Mouse (Mus musculus) hindbrain, embryonic 14.5 days (tissue): Measurements from ENCODE around the gene Tssk2. TPM values are rescaled to one million over a fixed set of nuclear protein-coding genes. Genes with fewer than 3 reads are reported as not detected.

ENCODE experiments used
- ATAC-seq: fragments of 200-750 bp; cut with Nextera tagmentation; 2 replicates; pipeline ENCODE4 v1.8.0; 2017; ENCODE audit warnings: moderate number of reproducible peaks, mild to moderate bottlenecking, moderate TSS enrichment, moderate library complexity; ENCODE audit not compliant: low FRiP score
- DNase-seq: peaks from one replicate; pipeline ENCODE4 v3.0.0-alpha.2; 2015; ENCODE audit warnings: low spot score
- H3K27ac ChIP-seq: fragments of 300-500 bp; sonication (generic); 2 replicates; pipeline ENCODE4 v1.5.1; 2014; ENCODE audit warnings: mild to moderate bottlenecking, moderate library complexity
- H3K27me3 ChIP-seq: fragments of 300-500 bp; sonication (generic); 2 replicates; pipeline ENCODE4 v1.6.1; 2014; ENCODE audit warnings: mild to moderate bottlenecking, low read length, mixed read lengths; ENCODE audit not compliant: control insufficient read depth, insufficient read depth
- H3K36me3 ChIP-seq: fragments of 300-500 bp; sonication (generic); replicated peaks from 2 replicates; pipeline ENCODE4 v1.6.1; 2014; ENCODE audit not compliant: control insufficient read depth, insufficient read depth
- H3K4me1 ChIP-seq: fragments of 300-500 bp; sonication (generic); replicated peaks from 2 replicates; pipeline ENCODE4 v1.6.1; 2014; ENCODE audit warnings: antibody characterized with exemption, low read length, mixed read lengths; ENCODE audit not compliant: control insufficient read depth, insufficient read depth
- H3K4me2 ChIP-seq: fragments of 300-500 bp; sonication (generic); replicated peaks from 2 replicates; pipeline ENCODE4 v1.6.1; 2014; ENCODE audit warnings: mild to moderate bottlenecking, moderate library complexity
- H3K4me3 ChIP-seq: fragments of 300-500 bp; sonication (generic); replicated peaks from 2 replicates; pipeline ENCODE4 v1.5.1; 2014; ENCODE audit warnings: mild to moderate bottlenecking, low read length
- H3K9ac ChIP-seq: fragments of 300-500 bp; sonication (generic); 2 replicates; pipeline ENCODE4 v1.6.1; 2014
- H3K9me3 ChIP-seq: fragments of 300-500 bp; sonication (generic); 2 replicates; pipeline ENCODE4 v1.6.1; 2016; ENCODE audit warnings: low read length; ENCODE audit not compliant: control insufficient read depth
- WGBS: fragments of 180-500 bp; shearing (Covaris S2); extraction: QIAGEN DNeasy Blood & Tissue Kit; methylation state at CpG from one replicate; pipeline ENCODE4 v1.1.7; 2014; 5-methylcytosine and 5-hydroxymethylcytosine counted together
- polyA plus RNA-seq: library from polyadenylated mRNA; unstranded; fragments of >200 nt; fragmentation: Nextera tagmentation; extraction: Ambion mirVana; gene quantifications from 2 replicates; pipeline ENCODE4 v1.2.1, GENCODE M21; 2014

Tssk2 gene
- polyA plus RNA-seq, 1 experiment from 2014 or later = not detected

DNA sequence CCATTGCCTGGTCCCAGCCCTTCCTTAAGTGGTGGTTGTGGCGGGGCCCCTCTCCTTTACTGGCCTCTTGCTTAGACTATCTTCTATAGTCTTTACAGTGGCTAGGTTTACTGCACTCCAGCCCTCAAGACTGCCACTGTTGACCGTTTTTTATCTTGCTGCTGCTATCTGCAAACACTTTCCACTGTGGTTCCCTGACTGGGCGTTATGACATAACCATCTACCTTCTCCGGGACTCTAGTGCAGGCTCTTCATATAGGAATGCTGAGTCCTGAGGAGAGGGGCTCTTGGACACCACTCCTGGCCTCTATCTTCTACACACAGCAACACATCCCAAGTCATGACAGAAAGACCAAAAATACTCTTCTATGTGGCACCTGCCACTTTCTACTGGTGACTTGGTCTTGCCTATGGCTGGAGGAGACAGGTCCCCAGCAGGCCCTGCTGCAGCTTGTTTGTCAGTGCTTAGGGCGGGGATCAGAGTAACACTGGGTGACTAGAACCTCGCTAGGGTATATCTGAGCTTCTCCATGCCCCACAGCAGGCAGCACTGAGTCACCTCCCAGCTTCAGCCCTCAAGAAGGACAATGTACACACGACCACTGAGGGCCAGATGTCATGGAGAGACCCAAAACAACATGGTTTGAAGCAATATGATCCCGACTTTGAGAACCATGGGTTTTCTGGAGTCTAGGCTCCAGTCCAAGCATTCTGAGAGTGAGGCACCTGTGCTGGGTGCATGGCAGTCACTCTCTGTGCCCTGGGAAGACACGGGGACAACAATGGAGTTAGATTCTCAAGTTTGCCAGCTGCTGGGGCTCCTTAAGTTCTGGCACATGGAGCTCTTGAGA, 35.4 kb downstream of the Tssk2 start:
- WGBS = 74% methylated on average over 9 of the region's 9 CpGs
- DNase-seq (no peak), ATAC-seq (no peak)
- no peak overlapping the region for H3K9ac ChIP-seq
- no peaks in the 10 kb centered on the region for H3K9me3 ChIP-seq
- H3K4me1 ChIP-seq = 0 out of 2 replicates have a peak, but pooled peaks cover 1% of the 10 kb centered on the region
- H3K36me3 ChIP-seq = no peaks in the 10 kb centered on the region
- no peak overlapping the region for H3K4me3 ChIP-seq
- no peak overlapping the region for H3K27ac ChIP-seq
- no peak overlapping the region for H3K4me2 ChIP-seq
- no peaks in the 10 kb centered on the region for H3K27me3 ChIP-seq

DNA sequence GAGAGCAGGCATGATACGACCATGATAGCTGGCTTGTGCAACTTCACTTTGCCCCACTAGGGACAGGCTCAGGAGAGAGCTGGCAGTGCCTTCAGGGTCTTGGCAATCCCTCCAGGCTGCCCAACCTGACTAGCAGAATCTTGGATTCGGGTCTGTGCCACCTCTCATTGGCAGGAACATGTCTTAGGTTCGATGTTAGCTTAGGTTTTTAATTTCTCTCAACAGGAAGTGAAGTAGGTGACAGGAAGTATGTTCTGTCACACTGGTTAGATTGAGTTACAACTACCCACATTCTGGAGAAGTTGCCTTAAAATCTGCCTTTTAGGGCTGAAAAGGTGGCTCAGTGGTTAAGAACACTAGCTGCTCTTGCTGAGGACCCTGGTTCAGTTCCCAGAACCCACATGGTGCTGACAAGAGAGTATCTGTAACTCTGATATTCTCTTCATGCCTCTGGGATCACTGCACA, 36.0 kb downstream of the Tssk2 start:
- Histone ChIP-seq H3K4me2 (no peak overlapping the region), H3K27ac (no peak overlapping the region), H3K36me3 (no peaks in the 10 kb centered on the region), H3K4me3 (no peak overlapping the region), H3K27me3 (no peaks in the 10 kb centered on the region), H3K9ac (no peak overlapping the region), H3K9me3 (no peaks in the 10 kb centered on the region), H3K4me1 (no peaks in the 10 kb centered on the region)
- no peak for DNase-seq
- WGBS = 71% methylated on average over 3 of the region's 3 CpGs
- no peak for ATAC-seq

DNA sequence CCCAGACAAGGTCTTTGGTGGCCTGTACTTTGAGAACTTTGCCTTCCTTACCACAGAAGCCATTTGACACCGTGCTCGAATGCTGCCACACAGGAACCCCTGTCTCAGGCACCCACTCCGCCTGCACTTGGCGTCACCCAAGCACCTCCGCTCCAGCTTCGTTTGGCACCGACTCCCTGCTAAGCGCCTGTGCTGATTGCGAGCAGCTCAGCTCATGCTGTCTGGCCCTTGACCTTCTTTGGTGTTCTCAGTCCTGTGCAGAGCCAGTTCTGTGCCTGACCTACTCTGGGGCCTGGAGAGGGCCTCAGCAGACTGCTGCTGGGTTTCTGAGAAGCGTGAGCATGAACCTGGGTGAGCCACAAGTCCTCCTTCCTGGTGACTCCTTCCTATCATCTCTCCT, 38.3 kb downstream of the Tssk2 start:
- no peak for DNase-seq
- no peak overlapping the region for H3K27ac ChIP-seq
- no peak overlapping the region for H3K4me3 ChIP-seq
- no peaks in the 10 kb centered on the region for H3K27me3 ChIP-seq
- no peaks in the 10 kb centered on the region for H3K9me3 ChIP-seq
- no peak overlapping the region for H3K9ac ChIP-seq
- ATAC-seq = no peak
- no peaks in the 10 kb centered on the region for H3K36me3 ChIP-seq
- H3K4me1 ChIP-seq = no peaks in the 10 kb centered on the region
- H3K4me2 ChIP-seq = no peak overlapping the region
- WGBS = 88% methylated on average over 10 of the region's 10 CpGs

DNA sequence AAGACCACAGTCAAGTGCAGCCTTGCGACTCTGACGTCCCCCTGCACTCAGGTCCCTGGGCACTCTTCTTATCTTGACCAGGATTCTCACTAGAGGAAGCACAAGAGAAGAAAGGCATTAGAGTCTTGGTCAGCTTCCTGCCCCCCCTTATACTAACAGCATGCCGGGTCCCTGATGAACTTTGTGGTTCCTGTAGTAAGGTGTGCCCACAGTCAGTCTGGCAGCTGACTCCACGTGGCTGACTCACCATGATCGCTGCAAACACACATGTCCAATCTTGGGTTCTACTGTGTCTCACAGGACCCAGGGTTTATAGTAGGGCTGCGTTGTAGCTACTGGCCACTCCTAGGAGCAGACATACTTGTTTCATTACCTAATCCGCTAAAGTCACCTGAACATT, 39.8 kb downstream of the Tssk2 start:
- Histone ChIP-seq H3K9ac (no peak overlapping the region), H3K4me3 (no peak overlapping the region), H3K4me2 (no peak overlapping the region), H3K27ac (no peak overlapping the region), H3K9me3 (no peaks in the 10 kb centered on the region), H3K36me3 (no peaks in the 10 kb centered on the region), H3K4me1 (no peaks in the 10 kb centered on the region), H3K27me3 (no peaks in the 10 kb centered on the region)
- DNase-seq = no peak
- WGBS = 84% methylated on average over 7 of the region's 7 CpGs
- ATAC-seq = no peak

DNA sequence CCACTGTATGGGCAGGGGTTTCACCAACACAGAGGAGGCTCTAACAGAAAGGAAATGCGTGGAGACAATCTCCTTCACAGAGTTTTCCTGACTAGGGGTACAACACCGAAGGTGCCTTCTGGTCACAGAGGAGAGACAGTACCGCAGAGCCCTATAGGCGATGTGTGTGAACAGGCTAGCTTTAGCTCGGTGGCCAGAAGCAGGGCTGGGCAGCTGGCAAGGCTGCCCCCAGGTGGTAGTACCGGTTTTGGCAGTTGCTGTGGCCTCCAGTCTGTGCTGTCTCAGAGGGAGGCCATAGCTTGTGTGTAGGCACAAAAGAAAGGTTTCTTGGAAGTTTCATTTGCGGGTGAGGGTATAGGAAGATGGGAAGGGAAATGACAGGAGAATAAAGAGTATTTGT, 40.4 kb downstream of the Tssk2 start:
- no peaks in the 10 kb centered on the region for H3K36me3 ChIP-seq
- no peaks in the 10 kb centered on the region for H3K4me1 ChIP-seq
- H3K27ac ChIP-seq = no peak overlapping the region
- no peak overlapping the region for H3K9ac ChIP-seq
- H3K27me3 ChIP-seq = no peaks in the 10 kb centered on the region
- H3K9me3 ChIP-seq = no peaks in the 10 kb centered on the region
- 8% methylated on average over 7 of the region's 7 CpGs for WGBS
- peak; percentile 65 for DNase-seq
- peak; percentile 59; the same call in 1 of the 2 replicates for ATAC-seq
- no peak overlapping the region for H3K4me2 ChIP-seq
- H3K4me3 ChIP-seq = no peak overlapping the region

DNA sequence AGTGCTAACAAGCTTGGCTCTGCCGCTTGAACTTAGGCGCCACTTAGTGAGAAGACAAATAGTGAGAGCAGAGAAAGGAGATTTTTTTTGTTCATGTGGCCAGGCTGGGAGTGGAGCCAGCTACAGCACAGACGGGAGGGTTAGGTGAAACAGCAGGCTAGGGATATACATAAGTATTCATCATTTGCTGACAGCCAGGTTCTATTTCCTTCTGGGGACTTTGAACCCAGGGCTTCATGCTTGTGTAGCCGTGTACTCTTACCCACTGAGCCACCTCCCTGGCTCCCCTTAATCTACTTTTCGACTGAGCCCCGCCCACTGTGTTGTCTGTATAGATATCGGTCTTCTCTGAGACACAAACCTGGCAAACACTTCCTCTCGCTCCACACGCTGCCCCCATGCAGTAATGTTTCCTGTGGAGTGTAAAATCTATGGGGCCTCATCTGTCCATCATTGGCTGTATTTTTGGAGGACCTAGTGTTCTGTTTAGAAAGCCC, 40.9 kb downstream of the Tssk2 start:
- no peak overlapping the region for H3K9ac ChIP-seq
- H3K4me3 ChIP-seq = no peak overlapping the region
- WGBS = 48% methylated on average over 9 of the region's 9 CpGs
- H3K4me2 ChIP-seq = no peak overlapping the region
- no peaks in the 10 kb centered on the region for H3K27me3 ChIP-seq
- no peak overlapping the region for H3K27ac ChIP-seq
- H3K36me3 ChIP-seq = no peaks in the 10 kb centered on the region
- ATAC-seq = no peak
- H3K9me3 ChIP-seq = no peaks in the 10 kb centered on the region
- H3K4me1 ChIP-seq = no peaks in the 10 kb centered on the region
- no peak for DNase-seq

DNA sequence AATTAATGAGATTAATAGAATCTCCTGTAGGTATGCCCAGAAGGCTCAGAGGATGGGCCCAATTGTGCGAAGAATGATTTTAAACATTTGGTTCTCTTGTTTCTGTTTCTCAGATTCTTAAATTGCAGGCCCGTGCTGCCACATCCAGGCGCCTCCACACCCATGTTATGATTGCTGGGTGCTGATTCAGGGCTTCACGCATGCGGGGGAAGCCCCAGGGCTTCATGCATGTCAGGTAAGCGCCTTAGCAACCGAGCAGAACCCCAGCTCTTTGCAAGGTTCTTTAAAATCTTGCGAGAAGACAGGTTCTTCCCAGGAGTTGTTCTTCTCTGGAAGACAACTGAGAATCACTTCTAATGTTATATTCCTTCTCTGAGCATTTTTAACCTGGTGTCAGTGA, 45.0 kb downstream of the Tssk2 start:
- 73% methylated on average over 8 of the region's 8 CpGs for WGBS
- H3K4me1 ChIP-seq = no peaks in the 10 kb centered on the region
- no peak for DNase-seq
- H3K9me3 ChIP-seq = no peaks in the 10 kb centered on the region
- H3K27me3 ChIP-seq = no peaks in the 10 kb centered on the region
- no peak overlapping the region for H3K27ac ChIP-seq
- H3K4me2 ChIP-seq = no peak overlapping the region
- no peak overlapping the region for H3K9ac ChIP-seq
- ATAC-seq = no peak
- no peak overlapping the region for H3K4me3 ChIP-seq
- no peaks in the 10 kb centered on the region for H3K36me3 ChIP-seq

DNA sequence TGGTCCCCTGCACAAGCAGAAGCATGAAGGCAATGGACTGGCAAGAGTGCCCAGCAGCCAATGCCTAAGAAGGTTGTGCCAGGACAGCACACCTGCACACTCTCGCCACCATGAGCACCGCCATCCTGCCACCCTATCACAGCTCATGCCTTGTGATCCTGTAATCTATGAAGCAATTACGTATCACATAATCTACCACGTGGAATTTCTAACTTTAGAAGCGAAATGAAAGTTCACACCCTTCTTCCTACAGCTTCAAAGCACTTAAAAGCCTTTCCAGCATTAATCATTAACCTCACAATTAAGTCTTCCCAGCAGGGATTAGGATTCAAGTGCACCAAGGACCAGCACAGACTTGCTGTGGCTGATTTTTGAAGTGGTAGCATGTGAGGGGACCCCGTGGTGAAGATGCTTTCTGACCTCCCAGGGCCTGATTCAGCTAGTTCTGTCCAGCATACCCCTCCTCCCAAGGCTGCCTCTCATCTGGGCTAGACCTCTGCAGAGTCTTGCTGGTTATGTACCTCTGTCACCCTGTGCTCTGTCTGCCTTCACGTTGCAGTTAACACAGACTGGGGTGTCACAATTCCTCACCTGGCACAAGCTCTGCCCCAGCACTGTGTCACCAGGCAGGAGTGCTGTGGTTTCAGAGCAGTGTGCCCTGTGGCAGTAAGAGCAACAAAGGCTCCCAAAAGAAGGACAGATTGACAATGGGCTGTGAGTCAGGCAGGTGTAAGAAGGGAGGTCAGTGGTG, 46.8 kb downstream of the Tssk2 start:
- DNase-seq = no peak
- H3K4me3 ChIP-seq = no peak overlapping the region

DNA sequence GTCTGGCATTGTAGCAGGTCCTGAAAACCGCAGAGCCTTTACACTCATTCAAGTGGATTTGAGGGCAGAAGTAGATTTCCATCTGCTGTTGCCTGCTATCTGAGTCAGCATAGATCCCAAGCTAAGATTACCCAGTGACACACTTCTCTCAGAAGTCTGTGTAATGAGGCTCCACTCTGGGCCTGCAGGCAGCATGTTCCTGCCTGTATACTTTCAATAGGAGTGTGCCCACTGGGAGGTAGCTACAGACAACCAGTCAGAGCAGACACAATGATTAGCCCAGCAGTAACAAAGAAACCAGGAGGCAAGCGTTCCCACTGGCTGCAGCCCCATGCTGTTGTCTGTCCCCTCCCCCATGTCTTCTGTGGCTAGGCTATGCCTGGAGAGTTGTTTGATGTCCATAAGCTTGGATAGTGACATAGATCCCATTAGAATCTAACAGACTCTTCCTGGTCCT, 51.0 kb downstream of the Tssk2 start:
- Histone ChIP-seq H3K4me1 (peaks cover 4% of the 10 kb centered on the region; the same call in 1 of the 2 replicates), H3K4me3 (no peak overlapping the region), H3K36me3 (no peaks in the 10 kb centered on the region), H3K9ac (no peak overlapping the region), H3K9me3 (no peaks in the 10 kb centered on the region), H3K27me3 (no peaks in the 10 kb centered on the region), H3K27ac (peak overlapping the region; percentile 9; the same call in 1 of the 2 replicates), H3K4me2 (no peak overlapping the region)
- no peak for DNase-seq
- WGBS = 18% methylated on average over 2 of the region's 2 CpGs
- peak; percentile 60; the same call in 1 of the 2 replicates for ATAC-seq

More for the DNA sequence above, 46.8 kb downstream of the Tssk2 start:
- H3K9ac ChIP-seq = no peak overlapping the region
- peaks cover 3% of the 10 kb centered on the region; the same call in 1 of the 2 replicates for H3K4me1 ChIP-seq
- no peak overlapping the region for H3K27ac ChIP-seq
- no peaks in the 10 kb centered on the region for H3K27me3 ChIP-seq
- no peaks in the 10 kb centered on the region for H3K36me3 ChIP-seq
- WGBS = 61% methylated on average over 7 of the region's 7 CpGs
- H3K4me2 ChIP-seq = no peak overlapping the region
- no peaks in the 10 kb centered on the region for H3K9me3 ChIP-seq
- no peak for ATAC-seq
